Mouse (Mus musculus) thymus, postnatal 0 days (tissue): Measurements from ENCODE around the gene Plekhj1. TPM values are rescaled to one million over a fixed set of nuclear protein-coding genes. Genes with fewer than 3 reads are reported as not detected.
A peak's percentile ranks its signal among the peaks of the same experiment; 100 is the strongest.

ENCODE experiments used
- DNase-seq: peaks from one replicate; pipeline ENCODE4 v3.0.0-alpha.2; 2015; ENCODE audit warnings: low spot score
- microRNA counts: library from miRNA; unstranded; fragments of <30 nt; microRNA quantifications from one replicate; lab custom pipeline; 2015
- microRNA-seq: library from miRNA; unstranded; fragments of <30 nt; microRNA quantifications from one replicate; pipeline ENCODE4, GENCODE M21; 2016; ENCODE audit warnings: borderline number of aligned reads
- polyA plus RNA-seq: library from polyadenylated mRNA; unstranded; fragments of >200 nt; fragmentation: Nextera tagmentation; extraction: Ambion mirVana; gene quantifications from 2 replicates; pipeline ENCODE4 v1.2.1, GENCODE M21; 2015

Plekhj1 gene
- polyA plus RNA-seq, 1 experiment from 2014 or later, result 137 TPM

DNA sequence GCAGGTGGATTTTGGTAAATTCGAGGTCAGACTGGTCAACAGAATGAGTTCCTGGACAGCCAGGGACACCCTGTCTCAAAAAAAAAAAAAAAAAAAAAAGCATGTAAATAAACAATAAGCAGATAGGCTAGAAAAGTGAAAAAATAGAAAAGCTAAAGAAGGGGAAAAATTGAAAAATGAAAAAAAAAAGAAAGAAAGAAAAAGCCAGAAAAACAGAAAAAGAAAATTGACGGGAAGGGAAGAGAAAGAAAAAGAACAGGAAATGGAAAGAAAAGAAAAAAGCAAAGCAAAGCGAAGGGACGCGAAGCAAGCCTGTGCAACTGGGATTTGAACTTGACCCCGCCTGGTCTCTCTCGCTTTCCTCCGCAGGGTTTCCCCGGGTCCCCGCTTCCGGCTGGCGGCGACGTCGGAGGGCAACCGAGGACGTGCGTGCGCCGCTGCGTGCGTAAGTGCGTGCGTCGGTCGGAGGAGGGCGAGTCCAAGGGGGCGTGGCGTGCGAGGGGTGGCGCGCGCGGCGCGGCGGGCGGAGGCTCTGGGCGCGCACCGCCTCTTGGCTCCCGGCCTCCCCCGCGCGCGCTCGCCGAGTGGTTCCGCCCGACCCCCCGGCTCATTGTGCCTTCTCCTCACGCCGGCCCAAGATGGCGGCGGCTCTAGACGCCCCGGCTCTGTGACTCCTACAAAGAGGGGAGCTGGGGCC, 43.7 kb downstream of the Plekhj1 start, which contains the start of gene Dot1l:
Dot1l (plus strand) TSS at position 613 of the 697 bp plus-strand sequence.
- DNase-seq, result peak; percentile 99

GRCm38 (mm10) chr10:80752079-80752625, 46.3 kb downstream of the Plekhj1 start:
- DNase-seq, result peak; percentile 81

DNA sequence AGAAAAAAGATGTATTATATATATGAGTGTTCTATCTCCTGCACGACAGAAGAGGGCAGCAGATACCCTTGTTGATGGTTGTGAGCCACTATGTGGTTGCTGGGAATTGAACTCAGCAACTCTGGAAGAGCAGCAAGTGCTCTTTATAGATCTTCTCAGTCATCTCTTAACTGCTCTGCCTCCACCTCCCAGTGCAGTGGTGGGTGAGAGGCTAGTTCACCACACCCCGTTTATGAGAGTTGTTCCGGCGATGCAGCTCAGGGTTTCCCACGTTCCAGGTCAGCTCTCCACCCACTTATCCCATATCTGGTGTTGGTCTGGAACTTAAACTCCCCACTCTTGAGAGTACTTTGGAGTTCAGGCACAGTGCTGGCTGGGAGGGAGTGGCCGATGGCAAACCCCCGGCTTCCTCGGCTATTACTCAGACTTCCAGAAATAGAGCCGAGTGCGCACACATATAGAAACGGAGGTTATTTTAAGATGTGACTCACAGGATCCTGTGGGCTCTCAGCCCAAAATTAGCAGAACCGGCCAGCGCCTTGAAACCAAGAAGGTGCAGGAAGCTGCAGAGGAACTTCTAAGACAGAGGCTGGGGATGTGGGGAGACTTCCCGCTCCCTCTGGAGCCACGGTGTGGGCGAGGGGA, 47.1 kb downstream of the Plekhj1 start:
- peak; percentile 45 for DNase-seq

- DNase-seq, result peak; percentile 68
These were observed 49.8 kb downstream of the Plekhj1 start for GRCm38 (mm10) chr10:80748609-80749008.

DNA sequence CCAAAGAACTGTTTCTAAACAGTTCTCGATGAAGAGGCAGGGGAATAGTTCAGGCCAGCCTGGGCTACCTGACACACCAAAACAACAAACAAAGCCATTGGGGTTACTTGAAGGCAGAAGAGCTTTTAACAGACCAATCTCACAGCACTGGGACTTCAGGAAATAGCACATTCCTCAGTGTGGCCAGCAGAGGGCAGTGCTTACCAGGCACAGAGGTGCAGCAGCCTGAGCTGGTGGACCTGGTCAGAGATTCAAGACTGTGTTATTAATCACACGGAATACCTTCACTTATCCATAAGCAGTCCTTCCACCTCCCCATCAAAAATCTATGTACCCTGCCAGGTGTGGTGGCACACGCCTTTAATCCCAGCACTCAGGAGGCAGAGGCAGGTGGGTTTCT, 51.0 kb downstream of the Plekhj1 start:
- DNase-seq, result peak; percentile 68

MicroRNAs within 50 kb of the gene (microRNA counts, 519-probe panel; counts per million panel counts)
- microRNA mmu-miR-1982 (lab: Ali Mortazavi, UCI), result 473 counts per million, percentile 71 among the panel's probes with 10 or more counts

Small RNA genes lying within 50 kb of the gene (microRNA-seq; reads per million reads assigned to microRNA genes)
- 5.0 reads per million, percentile 5 among the genes with 10 or more reads in this experiment for gene Mir1982

Other genes with a start within 250 kb of the Plekhj1 start
- gene Rexo1, start 237.1 kb downstream of the Plekhj1 start, polyA plus RNA-seq, result 24.1 and 25.5 TPM in 2 replicates
- 7.7 and 9.5 TPM in 2 replicates for gene Klf16, start 221.3 kb downstream of the Plekhj1 start, polyA plus RNA-seq
- 103 and 118 TPM in 2 replicates for gene Abhd17a, start 208.3 kb downstream of the Plekhj1 start, polyA plus RNA-seq
- gene Scamp4, start 195.8 kb downstream of the Plekhj1 start, polyA plus RNA-seq, result 50.4 and 52.9 TPM in 2 replicates
- gene Adat3, start 195.7 kb downstream of the Plekhj1 start, polyA plus RNA-seq, result 6.9 and 10.2 TPM in 2 replicates
- gene Gm49322, start 192.6 kb downstream of the Plekhj1 start, polyA plus RNA-seq, result 2.8 and 4.2 TPM in 2 replicates
- 153 and 160 TPM in 2 replicates for gene Csnk1g2, start 175.8 kb downstream of the Plekhj1 start, polyA plus RNA-seq
- gene Btbd2, start 141.6 kb downstream of the Plekhj1 start, polyA plus RNA-seq, result 31.6 and 31.9 TPM in 2 replicates
- 119 and 125 TPM in 2 replicates for gene Mknk2, start 120.5 kb downstream of the Plekhj1 start, polyA plus RNA-seq
- 107 and 114 TPM in 2 replicates for gene Mob3a, start 96.6 kb downstream of the Plekhj1 start, polyA plus RNA-seq
- 17.8 and 20.1 TPM in 2 replicates for gene Izumo4, start 96.4 kb downstream of the Plekhj1 start, polyA plus RNA-seq
- gene Ap3d1, start 56.4 kb downstream of the Plekhj1 start, polyA plus RNA-seq, result 48.0 and 54.8 TPM in 2 replicates
- 10.5 and 15.0 TPM in 2 replicates for gene Dot1l, start 43.4 kb downstream of the Plekhj1 start, polyA plus RNA-seq
- 62.7 and 80.3 TPM in 2 replicates for gene Sf3a2, start 428 bp downstream of the Plekhj1 start, polyA plus RNA-seq
- gene Amh, start 6.6 kb upstream of the Plekhj1 start, polyA plus RNA-seq, result 0.08 TPM in 2 replicates
- gene Jsrp1, start 14.9 kb upstream of the Plekhj1 start, polyA plus RNA-seq, result 0.15 and 0.29 TPM in 2 replicates
- gene Oaz1, start 28.0 kb upstream of the Plekhj1 start, polyA plus RNA-seq, result 2,037 and 2,048 TPM in 2 replicates
- 0.06 and 0.18 TPM in 2 replicates for gene Lingo3, start 45.4 kb upstream of the Plekhj1 start, polyA plus RNA-seq
- gene Lsm7, start 56.6 kb upstream of the Plekhj1 start, polyA plus RNA-seq, result 338 and 340 TPM in 2 replicates
- gene Sppl2b, start 56.6 kb upstream of the Plekhj1 start, polyA plus RNA-seq, result 26.8 and 27.7 TPM in 2 replicates
- 0.08 and 0.09 TPM in 2 replicates for gene Tmprss9, start 73.2 kb upstream of the Plekhj1 start, polyA plus RNA-seq
- gene Timm13, start 102.3 kb upstream of the Plekhj1 start, polyA plus RNA-seq, result 337 and 351 TPM in 2 replicates
- 28.0 and 28.5 TPM in 2 replicates for gene Lmnb2, start 119.6 kb upstream of the Plekhj1 start, polyA plus RNA-seq
- gene Gadd45b, start 131.4 kb upstream of the Plekhj1 start, polyA plus RNA-seq, result 19.0 and 21.7 TPM in 2 replicates
- gene Gng7, start 216.3 kb upstream of the Plekhj1 start, polyA plus RNA-seq, result 1.5 and 1.8 TPM in 2 replicates
- 0.04 TPM in 1 of 2 replicates, not detected in the other for gene Diras1, start 227.0 kb upstream of the Plekhj1 start, polyA plus RNA-seq
- 16.0 and 16.8 TPM in 2 replicates for gene Slc39a3, start 238.8 kb upstream of the Plekhj1 start, polyA plus RNA-seq